Mouse (Mus musculus): ENCODE data around the gene Rbbp5.

The Rbbp5 gene

DNA sequence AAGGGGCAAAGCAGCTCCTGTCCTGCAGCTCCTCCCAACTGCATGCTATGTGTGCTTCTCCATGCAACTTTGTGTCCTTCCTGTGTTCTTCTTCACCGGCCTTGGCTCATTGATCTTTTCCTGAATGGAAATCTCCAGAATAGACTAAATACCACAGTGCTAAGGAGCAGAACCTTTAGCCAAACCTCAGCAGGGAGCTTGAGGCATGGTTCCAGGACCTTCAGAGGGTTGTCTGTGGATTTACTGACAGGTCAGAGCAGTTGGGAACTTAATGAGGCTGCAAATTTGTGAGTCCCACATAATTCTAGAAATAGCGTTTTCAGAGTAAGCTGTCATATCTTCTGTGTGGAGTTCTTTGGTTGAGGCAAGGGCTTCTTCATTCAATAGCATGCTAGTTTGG, 23.4 kb downstream of the Rbbp5 start:
- no peak for DNase-seq (ENCODE audit: low spot score in 2 of 2)

DNA sequence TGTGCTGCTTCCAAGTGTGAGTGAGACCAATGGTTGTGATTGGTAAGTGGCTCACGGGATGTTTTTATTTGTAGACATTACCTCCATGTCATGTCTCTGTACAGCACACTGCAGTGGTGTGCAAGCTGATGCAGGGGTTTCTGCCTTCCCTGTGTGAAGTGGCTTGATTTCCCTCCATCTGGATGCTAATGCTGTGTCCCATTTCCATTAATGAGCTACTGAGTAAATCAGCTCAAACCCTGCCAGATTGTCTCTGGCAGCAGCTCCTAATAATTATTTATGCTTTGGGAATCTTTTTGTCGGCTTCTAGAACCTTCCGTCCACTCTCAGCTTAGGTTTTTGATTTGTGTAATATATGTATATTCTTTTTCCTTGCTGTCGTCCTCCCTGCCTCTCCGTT, 28.0 kb downstream of the Rbbp5 start:
- no peak for DNase-seq (ENCODE audit: low spot score in 2 of 2)

DNA sequence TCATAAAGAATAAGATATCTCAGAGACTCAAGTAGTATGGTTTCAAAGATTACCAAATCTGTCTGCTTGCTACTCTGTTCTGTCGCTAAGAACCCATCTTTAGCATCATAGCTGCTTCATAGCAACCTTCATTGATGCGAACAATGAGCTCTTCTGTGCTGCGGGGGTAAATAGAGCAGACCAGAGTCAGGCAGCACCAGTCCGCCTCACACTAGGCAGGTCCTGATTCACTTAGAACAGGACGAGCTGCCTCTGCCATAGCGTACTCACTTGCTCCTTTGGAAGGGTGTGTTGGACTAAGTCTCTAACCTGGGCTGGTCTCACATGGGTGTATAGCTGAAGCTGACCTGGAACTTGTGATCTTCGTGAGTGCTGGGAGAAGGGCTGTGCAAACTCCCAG, 28.9 kb downstream of the Rbbp5 start, which contains the start of gene Tmem81:
TSS of gene Tmem81 (plus strand) at position 173 of the 400 bp plus-strand sequence.
- DNase-seq (ENCODE audit: low spot score in 2 of 2): no peak

GRCm38 (mm10) chr1:132506656-132507055, 29.5 kb downstream of the Rbbp5 start:
- no peak for DNase-seq (ENCODE audit: low spot score in 2 of 2)

DNA sequence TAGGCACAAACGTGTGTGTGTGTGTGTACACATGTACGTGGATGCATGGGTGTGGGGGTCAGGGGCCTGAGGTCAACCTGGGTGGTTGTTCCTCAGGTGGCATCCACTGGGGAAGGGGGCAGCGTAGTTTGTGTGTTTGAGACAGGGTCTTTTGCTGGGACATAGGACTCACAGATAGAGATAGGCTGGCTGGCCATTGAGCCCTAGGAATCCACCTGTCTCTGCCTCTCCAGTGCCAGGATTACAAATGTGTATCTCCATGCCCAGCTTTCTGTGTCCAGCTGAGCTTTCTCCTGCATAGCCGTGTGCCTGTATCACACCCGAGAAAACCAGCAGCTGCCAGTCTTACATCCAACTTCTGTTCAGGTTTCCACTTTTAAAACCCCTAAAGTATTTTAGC, 32.6 kb downstream of the Rbbp5 start:
- DNase-seq (ENCODE audit: low spot score in 2 of 2): no peak

DNA sequence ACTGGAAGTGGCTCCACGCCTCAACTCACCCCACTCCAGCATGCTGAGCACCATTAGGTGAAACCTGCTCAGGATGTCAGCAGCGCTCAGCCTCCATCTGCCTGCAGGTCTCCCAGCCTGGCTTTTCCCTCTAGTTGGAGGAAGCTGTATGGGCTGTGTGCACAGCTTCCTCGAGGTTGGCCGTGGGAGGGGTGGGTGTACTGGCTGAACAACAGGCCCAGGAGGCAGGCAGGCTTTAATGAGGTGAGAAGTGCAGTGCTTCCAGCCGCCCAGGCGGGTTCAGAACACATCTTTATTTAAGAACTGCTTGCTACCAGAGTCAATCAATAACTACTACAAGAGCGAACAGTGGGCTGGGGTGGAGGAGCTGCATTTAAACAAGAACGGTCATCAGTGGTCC, 34.4 kb downstream of the Rbbp5 start:
- DNase-seq (ENCODE audit: low spot score in 2 of 2): no peak

DNA sequence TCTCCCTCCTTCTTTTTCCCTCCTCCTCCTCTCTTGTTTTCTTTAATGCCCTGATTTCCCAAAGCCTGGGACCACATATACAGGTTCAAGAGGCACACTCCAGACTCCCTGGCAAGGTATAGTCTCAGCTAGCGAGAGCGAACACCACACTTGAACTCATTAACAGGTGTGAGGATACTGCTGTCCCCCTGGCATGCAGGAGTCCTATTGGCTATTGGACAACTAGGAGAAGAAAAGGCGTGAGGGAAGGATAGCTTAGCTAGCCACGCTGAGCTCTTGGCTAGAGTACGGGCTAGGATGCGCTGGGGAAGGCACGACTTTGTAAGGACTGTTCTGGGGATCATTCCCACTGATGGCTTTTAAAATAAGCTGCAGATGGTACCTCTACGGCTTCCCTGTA, 34.9 kb downstream of the Rbbp5 start:
- no peak for DNase-seq (ENCODE audit: low spot score in 2 of 2)

GRCm38 (mm10) chr1:132515339-132515738, 38.2 kb downstream of the Rbbp5 start:
- no peak for DNase-seq (ENCODE audit: low spot score in 2 of 2)

DNA sequence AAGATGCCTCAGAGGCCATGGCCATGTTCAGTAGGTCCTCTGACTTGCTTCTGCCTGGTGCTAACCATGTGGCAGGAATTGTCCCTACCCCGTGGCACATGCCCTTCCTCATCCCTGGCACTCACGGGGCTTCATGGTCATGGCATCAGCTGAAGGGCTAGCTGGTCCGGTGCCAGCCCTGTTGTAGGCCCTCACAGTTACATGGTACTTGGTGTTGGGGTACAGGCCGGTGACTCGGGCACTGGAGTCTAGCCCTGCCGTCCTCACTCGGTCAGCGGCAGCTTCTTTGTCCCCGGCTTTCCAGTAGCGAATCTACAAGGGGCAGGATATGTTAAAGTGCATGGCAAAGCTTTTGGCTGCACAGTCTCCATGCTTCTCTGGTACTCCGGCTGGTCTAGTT, 39.6 kb downstream of the Rbbp5 start:
- DNase-seq (ENCODE audit: low spot score in 2 of 2): no peak

DNA sequence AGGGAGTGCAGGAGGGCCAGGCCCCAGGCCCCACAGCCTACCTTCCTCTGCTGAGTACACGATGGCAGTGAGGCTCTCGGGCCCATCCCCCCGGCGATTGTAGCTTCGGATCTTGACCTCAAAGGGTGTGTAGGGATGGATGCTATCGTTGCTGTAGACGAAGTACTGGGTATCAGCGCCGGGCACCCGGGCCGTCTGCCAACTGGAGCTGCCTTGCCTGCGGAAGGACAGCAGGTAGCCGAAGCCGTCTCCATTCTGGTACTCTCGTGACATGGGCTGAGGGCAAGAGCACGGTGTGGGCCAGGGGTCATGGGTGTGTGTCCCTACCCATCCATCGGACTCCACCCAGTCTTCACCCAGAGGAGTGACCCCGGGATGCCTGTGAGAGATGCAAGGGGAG, 41.5 kb downstream of the Rbbp5 start:
- no peak for DNase-seq (ENCODE audit: low spot score in 2 of 2)

DNA sequence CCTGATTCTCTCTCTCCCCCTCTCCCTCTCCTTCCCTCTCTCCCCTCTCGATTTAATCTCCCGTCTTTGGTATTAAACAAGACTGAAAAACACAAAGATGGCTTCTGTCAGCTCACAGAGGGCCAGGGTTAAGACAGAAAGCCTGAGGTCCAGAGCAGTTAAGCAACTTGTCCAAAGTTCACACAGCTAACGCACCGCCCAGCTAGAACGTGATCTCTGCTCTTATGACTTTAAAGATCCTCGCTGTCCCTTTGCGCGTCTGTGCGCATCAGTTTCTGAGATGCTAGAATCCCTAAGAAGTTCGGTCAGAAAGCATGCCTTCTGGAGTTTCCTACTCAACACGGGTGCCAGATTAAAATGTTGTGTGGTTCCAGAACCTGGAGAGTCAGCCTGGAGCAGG, 42.6 kb downstream of the Rbbp5 start:
- DNase-seq (ENCODE audit: low spot score in 2 of 2): no peak

GRCm38 (mm10) chr1:132520764-132521163, 43.6 kb downstream of the Rbbp5 start:
- no peak for DNase-seq (ENCODE audit: low spot score in 2 of 2)

DNA sequence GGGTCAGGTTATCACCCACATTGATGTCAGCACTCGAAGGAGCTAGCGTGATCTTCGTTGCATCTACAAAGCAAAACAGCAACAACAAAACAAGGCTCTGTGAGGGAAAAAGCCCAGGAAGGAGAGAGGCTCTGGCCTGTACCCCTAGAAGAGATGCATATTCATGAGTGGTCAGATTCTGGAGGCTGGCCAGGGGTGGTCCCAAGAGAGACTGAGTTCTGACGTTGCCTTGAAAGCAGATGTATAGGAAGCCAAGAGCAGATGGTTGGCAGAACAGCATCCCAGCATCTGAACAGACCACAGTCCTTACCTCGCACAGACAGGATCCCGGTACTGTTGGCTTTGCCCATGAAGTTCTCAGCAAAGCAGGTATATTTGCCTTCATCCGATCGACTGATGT, 45.9 kb downstream of the Rbbp5 start:
- DNase-seq (ENCODE audit: low spot score in 2 of 2): no peak

DNA sequence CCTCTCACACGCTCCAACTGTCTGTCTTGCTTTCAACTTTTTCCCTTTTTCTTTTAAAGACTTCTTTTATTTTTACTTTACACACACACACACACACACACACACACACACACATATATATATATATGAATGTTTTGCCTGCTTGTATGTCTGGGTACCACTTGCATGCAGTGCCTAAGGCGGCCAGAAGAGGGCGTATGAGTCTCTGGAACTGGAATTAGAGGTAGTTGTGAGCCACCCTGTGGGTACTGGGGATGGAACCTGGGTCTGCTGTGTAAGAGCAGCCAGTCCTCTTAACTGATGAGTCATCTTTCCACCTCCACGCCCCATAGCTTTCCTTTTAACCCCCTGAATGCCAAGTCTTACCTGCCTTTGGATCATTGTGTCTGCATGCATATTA, 46.8 kb downstream of the Rbbp5 start:
- DNase-seq (ENCODE audit: low spot score in 2 of 2): no peak

DNA sequence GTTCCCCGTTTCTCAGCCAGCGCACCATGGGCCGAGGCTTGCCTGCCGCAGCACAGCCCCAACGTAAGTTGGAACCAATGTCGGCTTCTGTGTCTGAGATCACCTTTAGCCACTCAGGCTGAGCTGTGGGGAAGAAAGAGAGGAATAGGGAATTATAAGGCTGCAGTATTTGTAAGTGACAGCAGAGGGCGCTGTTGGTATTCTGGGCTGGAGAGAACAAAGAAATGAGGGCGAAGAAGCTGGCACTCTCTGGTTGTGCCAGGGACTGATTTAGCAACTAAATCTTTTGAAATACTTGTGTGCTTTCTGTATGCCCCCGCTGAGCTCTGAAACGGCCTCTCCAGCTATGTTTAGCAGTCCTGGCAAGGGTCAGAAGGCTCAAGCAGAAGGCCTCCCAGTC, 48.7 kb downstream of the Rbbp5 start:
- DNase-seq (ENCODE audit: low spot score in 2 of 2): peak; percentile 53 to 67

DNA sequence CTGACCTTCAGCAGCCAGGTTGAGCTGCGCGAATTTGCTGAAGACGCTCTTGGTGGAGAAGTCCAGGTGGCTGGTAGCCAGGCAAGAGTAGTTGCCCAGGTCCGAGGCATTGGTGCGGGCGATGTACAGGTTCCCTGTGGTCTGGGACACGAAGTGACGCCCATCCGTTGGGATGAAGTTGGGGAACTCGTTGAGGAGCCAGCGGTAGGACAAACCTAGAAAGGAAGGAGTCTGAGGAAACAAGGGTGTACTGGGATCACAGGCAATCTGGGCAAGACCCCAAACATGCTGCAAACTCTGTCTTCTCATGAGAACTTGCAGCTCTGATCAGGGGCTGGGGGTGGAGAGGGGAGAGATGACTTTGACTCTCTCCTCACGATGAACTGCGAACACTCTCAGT, 50.9 kb downstream of the Rbbp5 start:
- no peak for DNase-seq (ENCODE audit: low spot score in 2 of 2)

- no peak for DNase-seq (ENCODE audit: low spot score in 2 of 2)
Measured at GRCm38 (mm10) chr1:132528647-132529334, 51.6 kb downstream of the Rbbp5 start.

GRCm38 (mm10) chr1:132530631-132531191, 53.5 kb downstream of the Rbbp5 start:
- DNase-seq (ENCODE audit: low spot score in 2 of 2): no peak

- DNase-seq (ENCODE audit: low spot score in 2 of 2): no peak
Measured at GRCm38 (mm10) chr1:132532521-132532920, 55.4 kb downstream of the Rbbp5 start.

DNA sequence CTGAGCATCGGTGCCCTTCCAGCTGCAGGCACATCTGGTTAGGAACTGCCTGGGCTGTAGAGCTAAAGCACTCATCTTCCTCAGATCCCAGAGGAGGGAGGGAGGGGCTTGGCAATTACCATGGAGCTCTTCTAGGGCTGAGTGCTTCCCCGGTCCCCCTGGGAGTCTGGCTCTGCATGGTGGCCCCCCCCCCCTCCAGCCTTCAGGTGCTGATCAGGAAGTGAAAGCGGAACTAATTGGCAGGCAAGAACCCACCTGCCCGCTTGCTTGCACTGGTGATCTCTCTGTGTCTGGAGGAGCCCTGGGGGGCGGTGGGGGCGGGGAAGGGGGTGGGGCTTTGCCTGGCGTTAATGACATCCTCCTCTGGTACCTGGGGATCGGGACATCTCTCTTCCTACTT, 56.7 kb downstream of the Rbbp5 start:
- no peak for DNase-seq (ENCODE audit: low spot score in 2 of 2)

GRCm38 (mm10) chr1:132535541-132535940, 58.4 kb downstream of the Rbbp5 start:
- DNase-seq (ENCODE audit: low spot score in 2 of 2): no peak

GRCm38 (mm10) chr1:132536416-132536815, 59.3 kb downstream of the Rbbp5 start:
- DNase-seq (ENCODE audit: low spot score in 2 of 2): no peak

GRCm38 (mm10) chr1:132537736-132538135, 60.6 kb downstream of the Rbbp5 start:
- no peak for DNase-seq (ENCODE audit: low spot score in 2 of 2)

DNA sequence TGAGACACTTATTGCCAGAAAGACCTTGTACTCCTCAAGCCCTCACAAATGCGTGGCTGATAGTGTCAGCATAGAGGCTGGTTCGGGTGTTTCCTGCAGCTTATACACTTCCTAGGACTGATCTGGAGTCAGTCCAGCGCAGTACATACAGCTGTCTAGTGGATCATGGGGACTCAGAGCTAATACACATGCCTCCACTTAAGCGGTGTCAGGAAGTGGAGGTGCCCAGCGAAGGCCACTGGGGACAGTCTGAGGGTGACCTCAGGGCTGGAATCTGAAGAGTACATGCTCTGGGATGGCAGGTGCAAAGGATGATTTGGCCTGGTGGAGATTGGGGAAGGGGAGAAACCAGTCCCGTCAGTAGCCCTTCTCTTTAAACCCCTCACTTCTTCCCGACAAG, 63.5 kb downstream of the Rbbp5 start:
- DNase-seq (ENCODE audit: low spot score in 2 of 2): no peak

Measured in frontal cortex, postnatal 25 days (tissue).